Mouse (Mus musculus) intestine, postnatal 0 days (tissue): Measurements from ENCODE around the gene Luc7l3. TPM values are rescaled to one million over a fixed set of nuclear protein-coding genes. Genes with fewer than 3 reads are reported as not detected.

Source experiments
- ATAC-seq: fragments of 200-750 bp; cut with Nextera tagmentation; 2 replicates; pipeline ENCODE4 v1.8.0; 2017; ENCODE audit warnings: mild to moderate bottlenecking, moderate TSS enrichment, moderate library complexity
- H3K27ac ChIP-seq: fragments of 300-500 bp; sonication (generic); 2 replicates; pipeline ENCODE4 v1.5.1; 2014; ENCODE audit warnings: mild to moderate bottlenecking, low read depth, low read length, moderate library complexity
- H3K27me3 ChIP-seq: fragments of 300-500 bp; sonication (generic); replicated peaks from 2 replicates; pipeline ENCODE4 v1.6.1; 2014; ENCODE audit warnings: low read length, mixed read lengths; ENCODE audit not compliant: control insufficient read depth, insufficient read depth
- H3K36me3 ChIP-seq: fragments of 300-500 bp; sonication (generic); 2 replicates; pipeline ENCODE4 v1.6.1; 2014; ENCODE audit warnings: mild to moderate bottlenecking, moderate library complexity; ENCODE audit not compliant: control insufficient read depth, insufficient read depth
- H3K4me1 ChIP-seq: fragments of 300-500 bp; sonication (generic); replicated peaks from 2 replicates; pipeline ENCODE4 v1.6.1; 2014; ENCODE audit warnings: antibody characterized with exemption, low read length, mixed read lengths; ENCODE audit not compliant: control insufficient read depth, insufficient read depth
- H3K4me2 ChIP-seq: fragments of 300-500 bp; sonication (generic); replicated peaks from 2 replicates; pipeline ENCODE4 v1.6.1; 2014; ENCODE audit warnings: low read depth, mild to moderate bottlenecking, moderate library complexity
- H3K4me3 ChIP-seq: fragments of 300-500 bp; sonication (generic); 2 replicates; pipeline ENCODE4 v1.5.1; 2014; ENCODE audit warnings: low read depth, low read length
- H3K9ac ChIP-seq: fragments of 300-500 bp; sonication (generic); 2 replicates; pipeline ENCODE4 v1.6.1; 2014; ENCODE audit warnings: mild to moderate bottlenecking, low read depth, low read length
- H3K9me3 ChIP-seq: fragments of 300-500 bp; sonication (generic); 2 replicates; pipeline ENCODE4 v1.6.1; 2016; ENCODE audit warnings: mixed run types; ENCODE audit not compliant: control insufficient read depth
- CTCF ChIP-seq: sonication (generic); IDR thresholded peaks from 2 replicates; pipeline ENCODE4 v1.5.1; 2016; ENCODE audit warnings: low read depth, mild to moderate bottlenecking, control low read depth, antibody characterized with exemption, moderate library complexity
- WGBS: fragments of 180-500 bp; shearing (Covaris S2); extraction: QIAGEN DNeasy Blood & Tissue Kit; methylation state at CpG from one replicate; pipeline ENCODE4 v1.1.7; 2014; 5-methylcytosine and 5-hydroxymethylcytosine counted together
- polyA plus RNA-seq: library from polyadenylated mRNA; unstranded; fragments of >200 nt; fragmentation: Nextera tagmentation; extraction: Ambion mirVana; gene quantifications from 2 replicates; pipeline ENCODE4 v1.2.1, GENCODE M21; 2015

The Luc7l3 gene
- polyA plus RNA-seq, 1 experiment from 2014 or later, result 52.4 TPM

GRCm38 (mm10) chr11:94257987-94258386 is 63.8 kb downstream of the Luc7l3 start:
- H3K4me2 ChIP-seq, result no peak overlapping the region
- no peak overlapping the region for H3K9ac ChIP-seq
- H3K4me3 ChIP-seq, result no peak overlapping the region
- H3K4me1 ChIP-seq, result no peaks in the 10 kb centered on the region
- no peak overlapping the region for H3K27ac ChIP-seq
- H3K27me3 ChIP-seq, result no peaks in the 10 kb centered on the region
- H3K36me3 ChIP-seq, result no peaks in the 10 kb centered on the region
- no peaks in the 10 kb centered on the region for H3K9me3 ChIP-seq
- WGBS, result 77% methylated on average over 14 of the region's 14 CpGs
- no peak for TF ChIP-seq CTCF
- ATAC-seq, result no peak

GRCm38 (mm10) chr11:94255733-94256132 is 66.1 kb downstream of the Luc7l3 start:
- no peak overlapping the region for H3K4me2 ChIP-seq
- 80% methylated on average over 5 of the region's 5 CpGs for WGBS
- TF ChIP-seq CTCF, result no peak

GRCm38 (mm10) chr11:94253691-94254090 is 68.1 kb downstream of the Luc7l3 start:
- WGBS, result 85% methylated on average over 10 of the region's 10 CpGs
- no peaks in the 10 kb centered on the region for H3K4me1 ChIP-seq
- TF ChIP-seq CTCF, result no peak
- no peak for ATAC-seq
- no peak overlapping the region for H3K4me2 ChIP-seq
- H3K9ac ChIP-seq, result no peak overlapping the region
- H3K27ac ChIP-seq, result no peak overlapping the region
- H3K9me3 ChIP-seq, result no peaks in the 10 kb centered on the region
- H3K4me3 ChIP-seq, result no peak overlapping the region
- no peaks in the 10 kb centered on the region for H3K27me3 ChIP-seq
- no peaks in the 10 kb centered on the region for H3K36me3 ChIP-seq

More at GRCm38 (mm10) chr11:94255733-94256132, 66.1 kb downstream of the Luc7l3 start:
- Histone ChIP-seq H3K27ac (no peak overlapping the region), H3K4me3 (no peak overlapping the region), H3K9ac (no peak overlapping the region), H3K27me3 (no peaks in the 10 kb centered on the region), H3K36me3 (no peaks in the 10 kb centered on the region), H3K9me3 (no peaks in the 10 kb centered on the region), H3K4me1 (no peaks in the 10 kb centered on the region)
- ATAC-seq, result no peak

- no peaks in the 10 kb centered on the region for H3K4me1 ChIP-seq
- TF ChIP-seq CTCF, result no peak
- no peak overlapping the region for H3K9ac ChIP-seq
- no peaks in the 10 kb centered on the region for H3K9me3 ChIP-seq
- no peak for ATAC-seq
- no peak overlapping the region for H3K27ac ChIP-seq
- 82% methylated on average over 9 of the region's 9 CpGs for WGBS
- H3K27me3 ChIP-seq, result no peaks in the 10 kb centered on the region
- no peaks in the 10 kb centered on the region for H3K36me3 ChIP-seq
- H3K4me3 ChIP-seq, result no peak overlapping the region
- H3K4me2 ChIP-seq, result no peak overlapping the region
Measured at GRCm38 (mm10) chr11:94253156-94253555, 68.6 kb downstream of the Luc7l3 start.

GRCm38 (mm10) chr11:94246789-94247061 is 75.1 kb downstream of the Luc7l3 start:
- Histone ChIP-seq H3K27ac (0 out of 2 replicates have a peak overlapping the region, but pooled peaks have one; percentile 2), H3K9ac (no peak overlapping the region)

GRCm38 (mm10) chr11:94245955-94246788 is 75.6 kb downstream of the Luc7l3 start, which contains the start of gene Wfikkn2:
TSS of gene Wfikkn2 (minus strand) at chr11:94246005.
- ATAC-seq, result no peak
- H3K9me3 ChIP-seq, result no peaks in the 10 kb centered on the region
- no peak for TF ChIP-seq CTCF
- H3K27me3 ChIP-seq, result no peaks in the 10 kb centered on the region
- no peak within 1 kb of the TSS for H3K4me2 ChIP-seq
- 0 out of 2 replicates have a peak within 1 kb of the TSS, but pooled peaks have one; percentile 2 for H3K27ac ChIP-seq
- H3K4me1 ChIP-seq, result no peaks in the 10 kb centered on the region; the same call in 1 of the 2 replicates
- no peak within 1 kb of the TSS for H3K4me3 ChIP-seq
- WGBS, result 56% methylated on average over 17 of the region's 17 CpGs
- H3K9ac ChIP-seq, result no peak within 1 kb of the TSS
- H3K36me3 ChIP-seq, result no peaks in the 10 kb centered on the region

More at GRCm38 (mm10) chr11:94246789-94247061, 75.1 kb downstream of the Luc7l3 start:
- WGBS, result 69% methylated on average over 8 of the region's 8 CpGs
- Histone ChIP-seq H3K9me3 (no peaks in the 10 kb centered on the region), H3K36me3 (no peaks in the 10 kb centered on the region), H3K4me3 (no peak overlapping the region), H3K4me2 (no peak overlapping the region), H3K27me3 (no peaks in the 10 kb centered on the region), H3K4me1 (no peaks in the 10 kb centered on the region; the same call in 1 of the 2 replicates)
- no peak for TF ChIP-seq CTCF
- ATAC-seq, result no peak
